Mouse (Mus musculus) layer of hippocampus, adult 2 months (tissue): Measurements from ENCODE around the gene Bmp2k. TPM values are rescaled to one million over a fixed set of nuclear protein-coding genes. Genes with fewer than 3 reads are reported as not detected.
"Not testable (repeated sequence)": the region's sequence is repeated elsewhere in the genome, so short reads cannot be mapped to it uniquely, and the experiment has no call there.

ENCODE experiments used
- DNase-seq, 2 experiments: peaks; one replicate each; pipeline ENCODE4 v3.0.0; 2022; ENCODE audit warnings: low spot score in 2 of 2
- H3K27ac ChIP-seq: fragments of 200-600 bp; 2 replicates; pipeline ENCODE4 v1.8.1; 2022
- H3K4me3 ChIP-seq: fragments of 200-600 bp; 2 replicates; pipeline ENCODE4 v1.8.1; 2022; ENCODE audit warnings: mild to moderate bottlenecking
- CTCF ChIP-seq: fragments of 200-600 bp; conservative IDR thresholded peaks from 2 replicates; pipeline ENCODE4 v1.8.1; 2022; ENCODE audit warnings: antibody characterized with exemption, mild to moderate bottlenecking, moderate library complexity
- total RNA-seq, 2 experiments: library from RNA; stranded (reverse); gene quantifications; 2 replicates each; pipeline ENCODE4 v1.2.3; 2021

Bmp2k gene
- total RNA-seq, 2 experiments from 2014 or later: 12.3 to 13.2 TPM

GRCm38 (mm10) chr5:97015781-97016508, 18.5 kb downstream of the Bmp2k start:
- Histone ChIP-seq H3K27ac (peak overlapping the region; percentile 54; the same call in 1 of the 2 replicates), H3K4me3 (no peak overlapping the region)
- TF ChIP-seq CTCF: peak; percentile 18
- DNase-seq: no peak

- DNase-seq: no peak
- no peak for TF ChIP-seq CTCF
- peak overlapping the region; percentile 54 for H3K27ac ChIP-seq
- no peak overlapping the region for H3K4me3 ChIP-seq
Observed at GRCm38 (mm10) chr5:97016842-97017577, 19.5 kb downstream of the Bmp2k start.

- DNase-seq: no peak
- no peak overlapping the region for H3K27ac ChIP-seq
- TF ChIP-seq CTCF: no peak
- no peak overlapping the region for H3K4me3 ChIP-seq
Observed at GRCm38 (mm10) chr5:97022305-97023278, 25.1 kb downstream of the Bmp2k start.

- no peak overlapping the region for H3K4me3 ChIP-seq
- H3K27ac ChIP-seq: 0 out of 2 replicates have a peak overlapping the region, but pooled peaks have one; percentile 5
- DNase-seq: no peak
- no peak for TF ChIP-seq CTCF
Observed at GRCm38 (mm10) chr5:97024834-97025233, 27.3 kb downstream of the Bmp2k start.

DNA sequence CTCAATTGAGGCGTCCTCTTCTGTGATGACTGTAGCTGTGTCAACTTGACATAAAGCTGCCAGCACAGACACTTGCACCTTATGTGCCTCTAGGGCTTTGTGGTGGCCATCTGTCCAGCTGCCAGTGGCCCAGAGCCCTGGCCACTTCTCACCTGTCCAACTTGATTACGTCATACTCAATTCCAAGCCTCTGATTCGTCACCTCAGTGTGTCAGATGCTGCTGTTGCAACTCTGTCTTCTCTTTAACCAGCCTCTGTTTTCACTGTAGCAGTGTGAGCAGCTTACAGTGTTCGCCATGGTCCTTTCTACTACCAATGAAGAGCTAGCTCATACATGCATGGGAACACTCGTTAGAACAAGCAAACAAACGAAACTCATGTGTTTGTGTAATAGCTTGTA, 28.2 kb downstream of the Bmp2k start:
- no peak overlapping the region for H3K4me3 ChIP-seq
- H3K27ac ChIP-seq: no peak overlapping the region
- no peak for TF ChIP-seq CTCF
- no peak for DNase-seq

DNA sequence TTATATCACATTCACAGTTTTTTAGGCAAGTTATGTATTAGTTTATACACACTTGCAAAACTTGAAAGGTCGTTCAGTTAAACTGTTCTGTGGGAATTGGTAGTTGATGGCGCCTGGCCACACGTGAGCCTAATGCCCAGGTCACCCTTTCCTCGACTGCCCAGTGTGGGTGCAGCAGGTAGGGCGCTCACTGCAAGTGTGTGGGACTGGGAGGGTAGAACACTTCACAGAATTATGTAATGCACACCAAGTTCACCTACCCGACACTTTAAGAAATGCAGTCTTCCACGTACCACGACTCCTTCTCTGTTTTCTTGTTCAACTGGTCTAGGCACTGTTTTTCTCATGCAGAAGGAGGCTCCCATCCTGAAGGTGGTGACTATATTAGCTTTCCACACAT, 30.5 kb downstream of the Bmp2k start:
- Histone ChIP-seq H3K4me3 (no peak overlapping the region), H3K27ac (no peak overlapping the region)
- TF ChIP-seq CTCF: no peak
- DNase-seq: no peak

GRCm38 (mm10) chr5:97028840-97029239, 31.4 kb downstream of the Bmp2k start:
- H3K4me3 ChIP-seq, DNase-seq, H3K27ac ChIP-seq: not testable (repeated sequence)

- DNase-seq: no peak
- no peak overlapping the region for H3K27ac ChIP-seq
- H3K4me3 ChIP-seq: no peak overlapping the region
- TF ChIP-seq CTCF: no peak
Observed at GRCm38 (mm10) chr5:97031771-97032170, 34.3 kb downstream of the Bmp2k start.

DNA sequence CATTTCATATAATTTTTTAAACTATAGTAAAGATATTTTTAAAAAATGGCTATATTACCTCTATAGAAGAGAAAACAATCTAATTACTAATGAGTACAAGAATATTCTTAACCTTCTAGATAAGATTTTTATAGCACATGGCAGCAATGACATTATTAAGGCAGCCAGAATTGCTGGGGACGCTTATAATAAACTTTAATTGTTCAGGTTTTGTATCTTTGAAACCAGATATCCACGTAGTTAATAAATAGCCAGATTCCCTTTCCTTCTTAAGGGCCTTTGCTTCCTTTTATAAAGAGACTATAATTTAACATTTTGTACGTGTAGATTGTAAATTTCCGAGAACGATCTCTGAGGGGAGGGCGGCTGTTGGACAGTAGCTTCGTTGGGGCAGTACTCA, 47.8 kb downstream of the Bmp2k start:
- no peak overlapping the region for H3K27ac ChIP-seq
- no peak for DNase-seq

DNA sequence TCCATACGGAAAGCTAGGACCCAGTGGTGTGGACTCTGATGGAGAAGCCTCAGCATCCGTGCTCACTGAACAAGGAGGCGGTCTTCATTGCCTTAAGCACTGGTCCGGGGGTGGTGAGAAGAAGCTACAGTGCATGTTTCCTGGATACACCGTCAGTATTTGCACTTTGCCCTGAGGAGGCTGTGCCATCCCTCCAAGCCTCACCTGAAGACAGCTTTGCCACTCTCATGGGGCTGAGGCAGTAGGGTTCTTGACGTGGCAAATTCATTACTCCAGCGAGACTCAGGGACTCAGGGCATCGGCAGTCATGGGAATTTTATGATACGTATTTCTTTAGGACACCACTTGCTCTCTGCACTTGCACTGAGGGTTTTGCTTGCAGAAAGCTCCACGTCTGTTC, 49.2 kb downstream of the Bmp2k start:
- TF ChIP-seq CTCF: no peak
- no peak for DNase-seq
- Histone ChIP-seq H3K4me3 (no peak overlapping the region), H3K27ac (no peak overlapping the region)

More for the DNA sequence above, 47.8 kb downstream of the Bmp2k start:
- no peak for TF ChIP-seq CTCF
- no peak overlapping the region for H3K4me3 ChIP-seq

GRCm38 (mm10) chr5:97048905-97049304, 51.4 kb downstream of the Bmp2k start:
- Histone ChIP-seq H3K27ac (no peak overlapping the region), H3K4me3 (no peak overlapping the region)
- TF ChIP-seq CTCF: no peak
- DNase-seq: no peak

- Histone ChIP-seq H3K27ac (no peak overlapping the region), H3K4me3 (no peak overlapping the region)
- DNase-seq: no peak
- no peak for TF ChIP-seq CTCF
Observed at GRCm38 (mm10) chr5:97054166-97054565, 56.7 kb downstream of the Bmp2k start.

DNA sequence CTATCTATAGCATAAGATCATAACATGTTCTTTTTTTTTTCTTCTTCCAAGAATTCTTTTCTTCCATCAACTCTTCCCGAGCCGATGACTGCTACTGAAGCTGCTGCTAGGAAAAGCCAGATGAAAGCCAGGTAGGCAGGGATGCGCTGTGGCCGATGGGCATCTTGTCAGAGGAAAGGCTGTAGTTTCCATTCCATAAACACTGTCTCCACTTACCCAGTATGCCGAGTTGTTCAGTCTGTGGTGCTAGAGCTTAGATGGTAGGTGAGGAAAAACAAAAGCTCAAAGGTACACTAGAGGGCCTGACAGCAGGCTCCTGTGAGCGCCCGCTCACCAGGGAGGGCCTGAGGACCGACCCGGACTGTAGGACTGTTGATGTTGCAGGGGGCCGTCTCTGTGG, 57.3 kb downstream of the Bmp2k start:
- TF ChIP-seq CTCF: no peak
- Histone ChIP-seq H3K4me3 (no peak overlapping the region), H3K27ac (no peak overlapping the region)
- DNase-seq: no peak
